Mouse (Mus musculus): ENCODE measurements around the gene Olfr64. TPM values are rescaled to one million over a fixed set of nuclear protein-coding genes. Genes with fewer than 3 reads are reported as not detected.

Gene Olfr64
- not detected in 2 replicates for polyA plus RNA-seq (2016; fragmentation: Nextera tagmentation; extraction: Ambion mirVana)

DNA sequence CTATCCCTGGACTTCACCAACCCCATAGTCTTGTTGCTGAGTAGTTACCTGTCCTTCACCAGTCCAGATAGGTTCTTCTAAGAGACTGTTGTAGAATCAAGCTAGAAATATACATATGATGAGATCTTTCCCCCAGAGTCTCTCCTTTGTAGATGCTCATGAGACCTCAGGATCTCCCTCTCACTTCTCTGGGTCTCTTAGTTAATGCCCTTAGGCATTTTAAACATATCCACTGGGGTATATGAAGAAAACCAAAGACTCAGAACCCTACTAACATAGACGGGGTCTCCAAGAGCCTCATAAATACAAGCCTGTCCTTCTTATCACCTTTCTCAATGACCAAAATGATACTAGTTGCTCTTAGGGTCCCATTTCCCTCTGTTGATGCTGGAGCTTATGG lies at the start of gene Olfr64:
Gene Olfr64, minus strand, starts transcription at position 101 of the 400 bp plus-strand sequence.
- no peaks in the 10 kb centered on the region for H3K9me3 ChIP-seq
- no peak for DNase-seq (ENCODE audit: low spot score)
- H3K4me1 ChIP-seq = no peaks in the 10 kb centered on the region
- no peak within 1 kb of the TSS for H3K4me3 ChIP-seq
- H3K27me3 ChIP-seq (replicated peaks; ENCODE audit: low read depth, poor library complexity, severe bottlenecking) = no peaks in the 10 kb centered on the region
- 81% methylated on average over 1 of the region's 1 CpGs for WGBS
- H3K27ac ChIP-seq (replicated peaks) = no peak within 1 kb of the TSS
- no peaks in the 10 kb centered on the region for H3K36me3 ChIP-seq (replicated peaks)

DNA sequence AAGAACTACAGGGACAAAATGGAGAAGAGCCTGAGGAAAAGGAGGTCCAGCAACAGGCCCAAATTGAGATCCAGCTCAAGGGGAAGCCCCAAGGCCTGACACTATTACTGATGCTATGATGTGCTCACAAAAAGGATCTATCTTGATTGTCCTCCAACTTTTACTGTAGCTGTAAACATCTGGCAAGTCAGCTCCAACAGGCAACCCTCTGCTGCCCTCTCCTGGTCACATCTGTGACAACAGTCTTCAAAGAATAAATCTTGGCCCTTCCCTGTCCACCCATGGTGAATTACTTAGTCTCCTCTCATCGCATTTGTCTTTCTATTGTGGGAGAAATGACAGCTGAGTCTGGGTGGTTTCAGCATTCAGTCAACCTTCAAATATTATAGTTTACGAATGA lies 48.4 kb upstream of the Olfr64 start:
- Histone ChIP-seq H3K9me3 (no peaks in the 10 kb centered on the region), H3K36me3 (replicated peaks) (no peaks in the 10 kb centered on the region), H3K27ac (replicated peaks) (no peak overlapping the region), H3K4me3 (no peak overlapping the region), H3K4me1 (no peaks in the 10 kb centered on the region), H3K27me3 (replicated peaks; ENCODE audit: low read depth, poor library complexity, severe bottlenecking) (no peaks in the 10 kb centered on the region)
- DNase-seq (ENCODE audit: low spot score) = peak; percentile 65
- 22% methylated on average over 2 of the region's 2 CpGs for WGBS

DNA sequence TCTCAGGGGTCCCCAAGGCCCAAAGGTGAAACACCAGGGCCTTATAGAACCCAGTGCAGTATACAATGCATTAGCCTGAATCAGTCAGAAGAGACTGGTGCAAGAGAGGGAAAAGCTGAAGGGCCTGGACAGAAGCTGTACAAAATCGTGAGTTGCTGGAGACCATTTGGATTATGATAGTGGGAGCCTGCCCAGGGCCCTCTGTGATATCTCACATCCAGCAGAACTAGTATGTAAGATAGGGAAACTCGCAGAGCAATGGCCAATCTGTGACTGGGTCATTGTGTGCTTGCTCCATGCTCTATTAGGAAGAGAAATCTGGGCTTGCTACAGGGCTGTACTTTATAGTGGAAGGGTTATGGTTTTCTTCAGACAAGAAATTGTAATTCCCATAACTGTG lies 40.0 kb upstream of the Olfr64 start, which contains the start of gene Olfr632:
Gene Olfr632, plus strand, starts transcription at position 84 of the 400 bp plus-strand sequence.
- Histone ChIP-seq H3K36me3 (replicated peaks) (no peaks in the 10 kb centered on the region), H3K9me3 (no peaks in the 10 kb centered on the region), H3K27ac (replicated peaks) (no peak within 1 kb of the TSS), H3K4me1 (no peaks in the 10 kb centered on the region), H3K27me3 (replicated peaks; ENCODE audit: low read depth, poor library complexity, severe bottlenecking) (no peaks in the 10 kb centered on the region), H3K4me3 (no peak within 1 kb of the TSS)
- WGBS = 77% methylated on average over 2 of the region's 2 CpGs
- DNase-seq (ENCODE audit: low spot score) = no peak

DNA sequence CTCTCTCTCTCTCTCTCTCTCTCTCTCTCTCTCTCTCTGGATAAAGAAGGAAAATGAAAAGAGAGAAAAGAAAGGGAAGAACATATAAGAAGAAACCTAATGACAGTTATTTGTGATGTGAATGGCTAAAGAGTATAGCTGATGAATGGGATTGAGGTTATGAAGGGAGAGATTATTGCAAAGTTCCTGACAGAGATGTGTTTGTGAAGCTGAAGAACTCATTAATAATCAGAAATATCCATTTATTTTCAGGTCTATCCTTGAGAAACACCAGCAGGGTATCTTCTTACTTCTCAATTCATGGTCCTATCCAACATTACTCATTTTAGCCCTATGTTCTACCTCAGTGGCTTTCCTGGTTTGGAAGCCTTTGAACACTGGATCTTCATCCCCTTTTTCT lies 34.2 kb upstream of the Olfr64 start, which contains the start of gene Olfr631:
Gene Olfr631, plus strand, starts transcription at position 301 of the 400 bp plus-strand sequence.
- H3K4me3 ChIP-seq = no peak within 1 kb of the TSS

DNA sequence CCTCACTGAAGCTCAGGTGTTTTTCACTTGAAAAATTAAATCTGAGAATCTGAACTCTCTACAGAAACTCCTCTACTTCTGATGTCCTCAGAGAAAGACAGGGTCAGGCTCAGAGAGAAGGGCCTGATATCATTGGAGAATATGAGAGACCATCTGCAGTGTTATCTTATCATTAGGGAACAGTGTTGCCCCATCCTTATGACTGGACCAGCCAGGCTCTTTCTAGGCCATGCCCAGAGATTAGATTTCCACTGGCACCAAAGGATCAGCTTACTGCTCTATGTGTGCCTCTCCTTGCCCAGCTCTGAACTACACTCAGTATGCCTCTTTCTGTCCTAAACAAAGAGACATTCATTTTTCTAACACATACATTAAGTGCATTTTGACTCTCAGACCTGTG lies 21.1 kb upstream of the Olfr64 start:
- Histone ChIP-seq H3K36me3 (replicated peaks) (no peaks in the 10 kb centered on the region), H3K4me1 (no peaks in the 10 kb centered on the region), H3K27ac (replicated peaks) (no peak overlapping the region), H3K9me3 (no peaks in the 10 kb centered on the region), H3K4me3 (no peak overlapping the region), H3K27me3 (replicated peaks; ENCODE audit: low read depth, poor library complexity, severe bottlenecking) (no peaks in the 10 kb centered on the region)
- no peak for DNase-seq (ENCODE audit: low spot score)

More for the DNA sequence above, 34.2 kb upstream of the Olfr64 start, which contains the start of gene Olfr631:
- Histone ChIP-seq H3K36me3 (replicated peaks) (no peaks in the 10 kb centered on the region), H3K27me3 (replicated peaks; ENCODE audit: low read depth, poor library complexity, severe bottlenecking) (no peaks in the 10 kb centered on the region), H3K4me1 (no peaks in the 10 kb centered on the region), H3K27ac (replicated peaks) (no peak within 1 kb of the TSS), H3K9me3 (no peaks in the 10 kb centered on the region)
- DNase-seq (ENCODE audit: low spot score) = no peak

DNA sequence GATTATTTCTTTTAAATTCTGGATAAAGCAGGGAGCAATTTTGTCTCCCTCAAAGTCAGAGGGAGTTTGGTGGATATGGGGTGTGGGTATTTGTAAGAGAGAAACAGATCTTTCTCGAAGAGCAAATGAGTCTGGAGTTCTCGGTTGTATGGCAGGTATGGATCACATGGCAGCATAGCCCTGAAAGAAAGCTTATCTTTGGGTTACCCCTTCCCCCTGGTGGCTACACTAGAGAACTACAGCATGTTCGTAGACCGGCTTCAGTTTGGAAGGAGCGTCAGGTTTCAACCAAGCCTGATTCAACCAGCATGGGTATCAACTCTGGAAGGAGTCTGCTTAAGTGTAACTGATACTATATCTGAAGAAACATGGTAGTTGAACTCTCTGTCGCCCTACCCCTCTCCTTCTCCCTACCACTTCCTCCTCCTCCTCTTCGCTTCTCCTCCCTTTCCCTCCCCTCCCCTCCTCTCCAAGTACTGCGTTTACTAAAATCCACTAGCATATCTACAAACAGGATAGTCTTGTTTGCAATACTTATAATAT lies 18.8 kb upstream of the Olfr64 start:
- no peaks in the 10 kb centered on the region for H3K36me3 ChIP-seq (replicated peaks)
- H3K4me3 ChIP-seq = no peak overlapping the region
- WGBS = 45% methylated on average over 8 of the region's 8 CpGs
- DNase-seq (ENCODE audit: low spot score) = peak; percentile 41
- H3K27ac ChIP-seq (replicated peaks) = no peak overlapping the region
- no peaks in the 10 kb centered on the region for H3K9me3 ChIP-seq
- H3K27me3 ChIP-seq (replicated peaks; ENCODE audit: low read depth, poor library complexity, severe bottlenecking) = no peaks in the 10 kb centered on the region
- H3K4me1 ChIP-seq = no peaks in the 10 kb centered on the region

DNA sequence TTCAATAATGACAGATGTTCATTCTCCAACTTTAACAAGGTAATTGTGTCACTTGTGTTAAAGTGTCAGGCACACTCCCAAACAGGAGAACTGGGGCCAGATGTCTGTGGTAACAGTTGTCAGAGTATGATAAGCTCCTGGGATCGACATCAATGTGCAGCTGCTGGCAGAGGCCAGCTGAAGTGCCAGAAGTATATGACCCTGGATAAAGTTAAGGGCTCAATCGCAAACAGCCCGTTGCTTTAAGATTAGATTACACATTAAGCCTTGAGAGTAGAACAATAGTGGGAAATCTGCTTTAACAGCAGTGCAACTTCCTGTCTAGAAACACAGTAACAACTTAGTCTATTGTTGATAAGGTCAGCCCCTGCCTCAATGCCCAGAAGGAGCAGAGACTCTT lies 15.8 kb upstream of the Olfr64 start:
- no peaks in the 10 kb centered on the region for H3K9me3 ChIP-seq
- H3K27ac ChIP-seq (replicated peaks) = no peak overlapping the region
- no peaks in the 10 kb centered on the region for H3K4me1 ChIP-seq
- WGBS = 35% methylated on average over 3 of the region's 3 CpGs
- no peaks in the 10 kb centered on the region for H3K36me3 ChIP-seq (replicated peaks)
- H3K27me3 ChIP-seq (replicated peaks; ENCODE audit: low read depth, poor library complexity, severe bottlenecking) = no peaks in the 10 kb centered on the region
- H3K4me3 ChIP-seq = no peak overlapping the region
- no peak for DNase-seq (ENCODE audit: low spot score)

DNA sequence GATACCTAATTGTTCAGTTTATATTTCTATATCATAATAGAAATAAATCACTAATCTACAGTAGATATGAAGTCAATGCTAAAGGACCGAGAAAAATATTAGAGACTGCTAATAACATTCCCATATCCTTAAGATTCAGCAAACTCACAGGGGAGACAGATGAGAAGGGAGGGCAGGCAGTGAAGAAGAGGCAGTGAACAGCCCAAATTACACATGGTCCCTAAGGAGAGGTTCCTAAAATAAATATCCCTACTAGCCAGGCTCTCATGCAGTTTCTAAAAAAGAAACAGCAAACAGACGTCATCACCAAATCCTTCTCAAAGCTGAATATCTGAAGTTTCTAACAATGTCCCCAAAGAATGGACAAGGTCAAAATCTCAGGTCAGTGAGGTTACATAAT lies 8.9 kb upstream of the Olfr64 start, which contains the start of gene Olfr65:
Gene Olfr65, plus strand, starts transcription at position 301 of the 400 bp plus-strand sequence.
- DNase-seq (ENCODE audit: low spot score) = no peak
- no peaks in the 10 kb centered on the region for H3K9me3 ChIP-seq
- no peak within 1 kb of the TSS for H3K27ac ChIP-seq (replicated peaks)
- WGBS = 73% methylated on average over 2 of the region's 2 CpGs
- no peaks in the 10 kb centered on the region for H3K36me3 ChIP-seq (replicated peaks)
- no peaks in the 10 kb centered on the region for H3K27me3 ChIP-seq (replicated peaks; ENCODE audit: low read depth, poor library complexity, severe bottlenecking)
- no peaks in the 10 kb centered on the region for H3K4me1 ChIP-seq
- no peak within 1 kb of the TSS for H3K4me3 ChIP-seq

DNA sequence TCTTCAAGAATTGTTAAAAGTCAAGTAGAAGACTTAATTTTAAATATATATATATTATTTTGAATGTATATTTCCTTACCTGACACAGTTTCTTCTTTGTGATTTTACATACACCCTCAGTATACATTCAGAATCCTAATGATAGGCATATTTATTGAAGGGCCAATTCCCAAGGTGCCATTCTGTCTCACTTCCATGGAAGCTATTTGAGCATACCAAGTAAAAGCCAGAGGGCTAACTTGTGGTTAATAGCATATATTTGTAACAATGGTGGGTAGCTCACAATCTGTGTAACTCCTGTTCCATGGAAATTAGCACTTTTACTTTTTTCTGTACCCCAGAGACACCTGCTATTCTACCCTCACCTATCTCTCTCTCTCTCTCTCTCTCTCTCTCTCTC lies 8.1 kb downstream of the Olfr64 start, which contains the start of gene Olfr66:
Gene Olfr66, minus strand, starts transcription at position 101 of the 400 bp plus-strand sequence.
- H3K9me3 ChIP-seq = no peaks in the 10 kb centered on the region
- no peak within 1 kb of the TSS for H3K27ac ChIP-seq (replicated peaks)
- H3K36me3 ChIP-seq (replicated peaks) = no peaks in the 10 kb centered on the region
- H3K4me1 ChIP-seq = no peaks in the 10 kb centered on the region
- no peaks in the 10 kb centered on the region for H3K27me3 ChIP-seq (replicated peaks; ENCODE audit: low read depth, poor library complexity, severe bottlenecking)
- DNase-seq (ENCODE audit: low spot score) = no peak
- H3K4me3 ChIP-seq = no peak within 1 kb of the TSS

DNA sequence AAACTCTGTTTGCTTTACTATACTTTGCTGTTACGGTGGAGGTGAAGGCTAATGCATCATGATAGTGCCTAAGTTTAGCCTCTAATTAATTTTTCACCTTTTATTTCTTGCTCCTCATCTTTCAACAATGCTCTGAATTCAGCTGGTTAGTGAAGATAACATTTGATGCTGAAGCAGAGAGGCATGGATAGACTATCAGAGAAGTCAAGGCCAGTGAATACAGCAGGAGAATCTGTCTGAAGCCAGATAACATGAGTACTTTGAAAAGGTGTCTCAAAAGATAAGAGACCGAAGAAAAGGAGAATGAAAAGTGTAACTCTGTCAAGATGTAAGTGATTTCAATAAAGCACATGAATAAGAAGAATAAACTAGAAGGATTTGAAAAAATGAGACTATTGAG lies 17.2 kb downstream of the Olfr64 start:
- Histone ChIP-seq H3K9me3 (no peaks in the 10 kb centered on the region), H3K4me3 (no peak overlapping the region), H3K4me1 (no peaks in the 10 kb centered on the region), H3K27ac (replicated peaks) (no peak overlapping the region), H3K27me3 (replicated peaks; ENCODE audit: low read depth, poor library complexity, severe bottlenecking) (no peaks in the 10 kb centered on the region), H3K36me3 (replicated peaks) (no peaks in the 10 kb centered on the region)
- DNase-seq (ENCODE audit: low spot score) = no peak
- WGBS = 91% methylated on average over 2 of the region's 2 CpGs

DNA sequence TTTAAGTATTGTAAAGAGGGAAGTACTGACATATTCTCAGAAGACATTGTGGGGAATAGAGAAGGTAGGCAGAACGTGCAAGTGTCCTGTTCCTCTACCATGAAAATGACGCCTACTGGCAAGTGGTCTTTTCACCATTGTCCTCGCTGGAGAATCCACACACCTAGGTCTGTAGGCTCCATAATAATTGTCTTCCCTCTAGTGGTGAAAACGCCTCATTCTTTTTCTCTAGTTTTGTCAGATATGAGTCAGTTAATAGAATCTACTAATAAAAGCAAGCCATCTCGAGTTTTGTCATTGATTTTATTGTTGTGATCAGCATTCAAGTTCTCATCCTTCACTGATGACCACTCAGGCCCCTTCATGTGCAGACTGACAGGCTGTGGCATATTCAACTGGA lies 19.8 kb downstream of the Olfr64 start:
- no peaks in the 10 kb centered on the region for H3K27me3 ChIP-seq (replicated peaks; ENCODE audit: low read depth, poor library complexity, severe bottlenecking)
- no peaks in the 10 kb centered on the region for H3K36me3 ChIP-seq (replicated peaks)
- H3K4me1 ChIP-seq = no peaks in the 10 kb centered on the region
- H3K9me3 ChIP-seq = no peaks in the 10 kb centered on the region
- H3K27ac ChIP-seq (replicated peaks) = no peak overlapping the region
- H3K4me3 ChIP-seq = no peak overlapping the region
- WGBS = 52% methylated on average over 5 of the region's 5 CpGs
- DNase-seq (ENCODE audit: low spot score) = no peak

DNA sequence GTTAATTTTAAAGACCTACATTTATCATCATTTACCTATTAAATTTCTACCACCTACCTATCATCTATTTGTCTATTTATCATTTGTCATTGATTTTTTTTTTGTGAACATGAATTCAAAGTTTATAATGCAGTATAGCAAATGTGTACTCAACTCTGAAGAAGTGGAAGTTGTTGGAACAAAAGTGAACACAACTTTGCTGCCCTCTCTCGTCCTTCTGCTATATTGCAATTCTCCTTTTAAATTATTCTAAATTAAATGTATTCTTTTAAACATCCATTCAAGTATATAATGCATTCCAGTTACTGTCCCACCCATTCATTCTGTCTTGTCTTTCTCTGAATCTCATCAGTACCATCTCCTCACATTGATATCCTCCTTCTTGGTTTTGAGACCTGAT lies 21.2 kb downstream of the Olfr64 start:
- Histone ChIP-seq H3K9me3 (no peaks in the 10 kb centered on the region), H3K4me3 (no peak overlapping the region), H3K27me3 (replicated peaks; ENCODE audit: low read depth, poor library complexity, severe bottlenecking) (no peaks in the 10 kb centered on the region), H3K36me3 (replicated peaks) (no peaks in the 10 kb centered on the region), H3K27ac (replicated peaks) (no peak overlapping the region), H3K4me1 (no peaks in the 10 kb centered on the region)
- DNase-seq (ENCODE audit: low spot score) = no peak
- WGBS = 10% methylated on average over 1 of the region's 1 CpGs

DNA sequence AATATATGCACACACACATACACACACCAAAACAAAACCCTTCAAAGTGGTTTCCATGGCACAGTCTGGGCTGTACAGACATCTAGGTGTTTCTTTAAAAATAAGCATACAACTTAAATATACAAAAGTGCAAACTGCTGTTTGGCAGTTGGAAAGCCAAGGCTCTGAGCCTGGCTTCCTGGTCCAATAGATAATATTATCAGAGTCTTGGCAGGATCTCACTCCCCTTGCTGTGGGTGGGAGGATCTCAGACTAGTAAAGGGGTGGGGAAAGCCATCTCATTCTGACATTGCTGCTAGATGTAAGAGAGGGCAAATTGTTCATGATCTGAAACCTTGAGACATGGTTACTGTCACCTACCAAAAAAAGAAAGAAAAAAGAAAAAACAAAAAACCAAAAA lies 23.6 kb downstream of the Olfr64 start:
- no peak overlapping the region for H3K4me3 ChIP-seq
- DNase-seq (ENCODE audit: low spot score) = no peak
- no peaks in the 10 kb centered on the region for H3K27me3 ChIP-seq (replicated peaks; ENCODE audit: low read depth, poor library complexity, severe bottlenecking)
- H3K9me3 ChIP-seq = no peaks in the 10 kb centered on the region
- no peaks in the 10 kb centered on the region for H3K36me3 ChIP-seq (replicated peaks)
- H3K4me1 ChIP-seq = no peaks in the 10 kb centered on the region
- H3K27ac ChIP-seq (replicated peaks) = no peak overlapping the region

DNA sequence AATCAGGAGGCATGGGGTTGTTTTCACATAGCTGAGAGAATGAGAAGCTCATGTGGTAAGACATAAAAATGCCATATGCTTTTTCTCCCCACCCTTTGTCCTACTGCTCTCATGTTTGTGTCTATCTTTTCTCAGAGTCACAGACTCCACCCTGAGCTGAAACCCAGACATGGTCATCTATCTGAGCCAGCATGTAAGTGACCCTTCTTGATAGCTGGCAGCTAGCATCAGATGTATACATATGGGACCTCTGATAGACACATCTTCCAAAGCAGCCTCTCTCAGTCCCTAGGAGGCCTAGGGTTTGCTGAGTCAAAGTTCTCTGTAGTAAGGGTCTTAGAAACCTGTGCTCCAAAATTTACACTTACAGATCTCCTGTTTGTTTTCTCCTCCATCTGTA lies 28.6 kb downstream of the Olfr64 start:
- H3K27me3 ChIP-seq (replicated peaks; ENCODE audit: low read depth, poor library complexity, severe bottlenecking) = no peaks in the 10 kb centered on the region
- no peak overlapping the region for H3K27ac ChIP-seq (replicated peaks)
- no peaks in the 10 kb centered on the region for H3K9me3 ChIP-seq
- DNase-seq (ENCODE audit: low spot score) = no peak
- H3K36me3 ChIP-seq (replicated peaks) = no peaks in the 10 kb centered on the region
- no peak overlapping the region for H3K4me3 ChIP-seq
- H3K4me1 ChIP-seq = no peaks in the 10 kb centered on the region

All from embryonic facial prominence, embryonic 10.5 days (tissue).